ENCODE assay signal across 8 mouse cellular contexts in genomic region chr2:31845896-31846691, GRCm38 (mm10). TPM values are rescaled to one million over a fixed set of nuclear protein-coding genes. Genes with fewer than 3 reads are reported as not detected.
DNase-seq lines count a peak whose midpoint lies in the region; ATAC-seq and TF ChIP-seq lines count a peak whose summit lies in the region.

Gene Fibcd1, minus strand, starts transcription at chr2:31846005.

- H3K4me1 ChIP-seq in liver, adult 2 months (ENCODE audit: control insufficient read depth, insufficient read depth, low read length): peaks cover 2% of the 10 kb centered on the region; the same call in 1 of the 2 replicates
- H3K4me1 ChIP-seq in forebrain, embryonic 12.5 days: peaks cover 34% of the 10 kb centered on the region
- H3K4me1 ChIP-seq in neural tube, embryonic 15.5 days: peaks cover 33% of the 10 kb centered on the region

- peak within 1 kb of the TSS; percentile 24; the same call in 1 of the 2 replicates for H3K4me3 ChIP-seq in liver, adult 2 months (ENCODE audit: insufficient read depth, low read depth, low read length)
- peak within 1 kb of the TSS; percentile 55 for H3K4me3 ChIP-seq in forebrain, embryonic 12.5 days (replicated peaks)
- H3K4me3 ChIP-seq in neural tube, embryonic 15.5 days (replicated peaks): peak within 1 kb of the TSS; percentile 48

- TF ChIP-seq POLR2A in liver, adult 2 months (IDR thresholded peaks at IDR 0.05; ENCODE audit: extremely low read depth, insufficient read depth, low read length): no peak

- peaks cover 21% of the 10 kb centered on the region for H3K27me3 ChIP-seq in liver, adult 2 months (ENCODE audit: control insufficient read depth, insufficient read depth, low read length)
- H3K27me3 ChIP-seq in forebrain, embryonic 12.5 days: peaks cover 71% of the 10 kb centered on the region
- peaks cover 52% of the 10 kb centered on the region for H3K27me3 ChIP-seq in neural tube, embryonic 15.5 days (replicated peaks)

- peak; percentile 49 for ATAC-seq in forebrain, embryonic 12.5 days (ENCODE audit: low FRiP score)
- peak; percentile 56; the same call in 1 of the 2 replicates for ATAC-seq in neural tube, embryonic 15.5 days (ENCODE audit: low FRiP score)

- no peaks in the 10 kb centered on the region for H3K36me3 ChIP-seq in liver, adult 2 months (ENCODE audit: control insufficient read depth, insufficient read depth, low read length)
- no peaks in the 10 kb centered on the region for H3K36me3 ChIP-seq in forebrain, embryonic 12.5 days (replicated peaks)
- H3K36me3 ChIP-seq in neural tube, embryonic 15.5 days: no peaks in the 10 kb centered on the region

- peak; percentile 10 for DNase-seq in adrenal gland, adult 2 months
- DNase-seq in adrenal gland, adult 8-10 months: no peak
- DNase-seq in liver, adult 2 months (ENCODE audit: extremely low read depth, low read depth, low spot score): no peak
- DNase-seq in liver: no peak
- peak in 1 of 2 experiments; percentile 33 for DNase-seq in layer of hippocampus, postnatal 36 days
- no peak for DNase-seq in frontal cortex, postnatal 25 days (ENCODE audit: low spot score in 2 of 2)

- no peaks in the 10 kb centered on the region for H3K79me2 ChIP-seq in liver, adult 2 months (ENCODE audit: control insufficient read depth, insufficient read depth, low read length)

- WGBS in liver, adult 2 months: 2% methylated on average over 79 of the region's 88 CpGs
- WGBS in forebrain, embryonic 12.5 days: under 1% methylated on average over 78 of the region's 88 CpGs
- under 1% methylated on average over 88 of the region's 88 CpGs for WGBS in neural tube, embryonic 15.5 days

- no peak within 1 kb of the TSS for H3K9ac ChIP-seq in liver, adult 2 months (ENCODE audit: low read depth, low read length)
- peak within 1 kb of the TSS; percentile 55 for H3K9ac ChIP-seq in forebrain, embryonic 12.5 days
- peak within 1 kb of the TSS; percentile 60 for H3K9ac ChIP-seq in neural tube, embryonic 15.5 days (replicated peaks)

- H3K27ac ChIP-seq in liver, adult 2 months (replicated peaks; ENCODE audit: insufficient read depth, low read depth, low read length): no peak within 1 kb of the TSS
- H3K27ac ChIP-seq in forebrain, embryonic 12.5 days: 0 out of 2 replicates have a peak within 1 kb of the TSS, but pooled peaks have one; percentile 3
- no peak within 1 kb of the TSS for H3K27ac ChIP-seq in neural tube, embryonic 15.5 days (replicated peaks)

- no peak for TF ChIP-seq CTCF in liver, adult 2 months (IDR thresholded peaks at IDR 0.05; ENCODE audit: low read depth, low read length)

- H3K4me2 ChIP-seq in forebrain, embryonic 12.5 days: peak within 1 kb of the TSS; percentile 94
- H3K4me2 ChIP-seq in neural tube, embryonic 15.5 days: peak within 1 kb of the TSS; percentile 97

- H3K9me3 ChIP-seq in forebrain, embryonic 12.5 days: no peaks in the 10 kb centered on the region
- no peaks in the 10 kb centered on the region for H3K9me3 ChIP-seq in neural tube, embryonic 15.5 days (replicated peaks)

RNA-seq across cellular contexts. Expression of gene Fibcd1, which starts in this region (rescaled TPM):
- total RNA-seq in adrenal gland, adult 2 months (2021): not detected
- 0.06 and 0.07 TPM in 2 replicates for polyA plus RNA-seq in adrenal gland, adult 2 months (2012; rRNA removed)
- under 1 TPM; 0.09 to 0.13 (median 0.11) TPM for total RNA-seq in adrenal gland, adult 8-10 months (2022)
- not detected in 2 replicates for total RNA-seq in liver, adult 2 months (2014; rRNA removed)
- polyA plus RNA-seq in liver, adult 2 months (2012; rRNA removed): not detected in 2 replicates
- 1.1 and 1.2 TPM in 2 replicates for polyA plus RNA-seq in forebrain, embryonic 12.5 days (2016; fragmentation: Nextera tagmentation; extraction: Ambion mirVana)
- 100 to 1,000 TPM; 105 to 114 TPM for total RNA-seq in layer of hippocampus, postnatal 36 days (2021)
- 4.9 and 6.4 TPM in 2 replicates for polyA plus RNA-seq in neural tube, embryonic 15.5 days (2015; fragmentation: Nextera tagmentation; extraction: Ambion mirVana)

Comparison
In these comparisons a context has a peak if more than half of its experiments do, and no peak if none do; other contexts are left out.
1. RNA of gene Fibcd1 (total RNA-seq): 105 to 114 TPM in layer of hippocampus, postnatal 36 days; 0.09 to 0.13 TPM in adrenal gland, adult 8-10 months, not detected in adrenal gland, adult 2 months and not detected in liver, adult 2 months; every median in the first group is over 10 times any median in the second.
2. Peak in DNase-seq in adrenal gland, adult 2 months; RNA of the gene not detected or under 1 TPM.
3. Peak in every context shown above with its lines, with median percentiles within 50 percentile points of each other: H3K4me3 ChIP-seq.